Mouse (Mus musculus): ENCODE results near the gene Zbtb21.
"Not testable (repeated sequence)": the region's sequence is repeated elsewhere in the genome, so short reads cannot be mapped to it uniquely, and the experiment has no call there.

Gene Zbtb21

DNA sequence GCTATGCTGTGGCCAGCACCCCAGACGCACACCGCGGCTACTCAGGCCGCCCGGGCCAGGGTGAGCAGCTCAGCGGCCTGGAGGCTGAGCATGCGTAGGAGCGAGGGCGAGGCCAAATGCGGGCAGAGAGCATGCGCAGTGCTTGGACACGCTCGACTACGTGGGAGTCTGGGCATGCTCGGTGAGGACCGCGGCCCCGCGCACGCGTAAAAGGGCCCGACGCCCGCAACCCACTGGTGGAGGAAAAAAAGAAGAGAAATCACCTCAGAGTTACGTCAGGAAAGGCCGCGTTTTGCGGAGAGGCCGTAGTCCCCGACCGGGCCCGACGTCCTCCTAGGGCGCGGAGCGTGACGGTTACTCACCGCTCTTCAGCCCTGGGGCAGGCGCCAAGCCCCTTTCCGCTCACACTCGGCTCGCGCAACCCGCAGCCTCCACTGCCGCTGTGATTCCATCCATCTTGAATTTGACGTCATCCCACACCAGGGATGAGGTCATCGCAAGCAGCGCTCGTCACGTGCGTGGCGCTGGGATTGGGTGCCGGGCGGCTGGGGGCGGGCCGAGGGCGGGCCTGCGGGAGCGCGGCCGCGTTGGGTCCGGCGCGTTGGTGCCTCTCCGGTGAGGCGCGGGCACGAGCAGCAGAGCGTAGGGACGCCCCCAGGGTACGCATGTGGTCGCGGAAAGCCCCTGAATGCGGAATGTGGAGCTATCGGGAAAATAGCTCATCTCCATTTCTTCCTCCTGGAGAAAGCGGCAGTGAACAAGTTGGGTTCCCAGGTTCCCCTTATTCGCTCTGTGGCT, at the start of gene Zbtb21, which contains the start of gene C2cd2:
Gene Zbtb21, minus strand, starts transcription at position 472 of the 798 bp plus-strand sequence.
Gene C2cd2, minus strand, starts transcription at position 448 of the 798 bp plus-strand sequence.
- peak; percentile 93 for DNase-seq (ENCODE audit: low read depth, low spot score)

GRCm38 (mm10) chr16:97997383-97997731, 34.9 kb upstream of the Zbtb21 start:
- not testable (repeated sequence) for DNase-seq (ENCODE audit: low read depth, low spot score)

DNA sequence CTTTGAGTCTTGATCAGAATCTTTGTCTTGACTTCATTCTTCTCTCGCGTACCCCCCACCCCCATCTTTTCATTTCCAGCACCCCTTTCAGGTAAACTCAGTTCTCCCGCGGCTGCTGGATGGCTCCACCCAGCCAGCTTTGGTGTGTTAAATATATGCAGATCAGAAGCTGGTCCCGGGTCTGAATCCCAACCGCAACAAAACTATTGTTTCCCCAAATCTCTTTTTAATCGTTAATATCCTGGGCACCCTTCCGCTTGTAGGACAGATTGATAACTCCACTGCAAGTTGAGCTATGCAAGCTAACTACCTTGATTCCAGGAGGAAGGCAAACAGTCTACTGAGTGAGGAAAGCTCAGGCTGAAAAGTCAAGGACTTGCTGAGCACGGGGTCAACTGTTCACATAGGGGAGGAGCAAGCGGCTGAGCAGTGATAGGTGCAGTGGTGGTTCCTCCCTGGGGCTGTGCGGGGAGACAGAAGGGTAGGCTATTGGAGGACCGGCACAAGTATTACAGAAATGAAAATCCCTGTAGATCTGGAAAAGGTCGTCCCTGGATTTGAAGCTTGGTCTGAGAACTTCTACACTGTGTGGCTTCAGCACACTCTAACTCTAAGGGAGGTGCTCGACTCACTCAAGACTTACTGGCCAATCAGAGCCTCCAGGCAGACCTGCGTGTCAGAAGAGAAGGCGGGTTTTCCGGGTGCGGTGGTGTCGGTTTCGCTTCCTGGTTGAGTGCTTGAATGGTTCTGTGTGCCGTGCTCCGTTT, 34.4 kb upstream of the Zbtb21 start, which contains the start of gene B230307C23Rik:
Gene B230307C23Rik, plus strand, starts transcription at position 700 of the 767 bp plus-strand sequence.
- DNase-seq (ENCODE audit: low read depth, low spot score) = peak; percentile 90

- no peak for DNase-seq (ENCODE audit: low read depth, low spot score)
Observed at GRCm38 (mm10) chr16:97995849-97996615, 33.6 kb upstream of the Zbtb21 start.

DNA sequence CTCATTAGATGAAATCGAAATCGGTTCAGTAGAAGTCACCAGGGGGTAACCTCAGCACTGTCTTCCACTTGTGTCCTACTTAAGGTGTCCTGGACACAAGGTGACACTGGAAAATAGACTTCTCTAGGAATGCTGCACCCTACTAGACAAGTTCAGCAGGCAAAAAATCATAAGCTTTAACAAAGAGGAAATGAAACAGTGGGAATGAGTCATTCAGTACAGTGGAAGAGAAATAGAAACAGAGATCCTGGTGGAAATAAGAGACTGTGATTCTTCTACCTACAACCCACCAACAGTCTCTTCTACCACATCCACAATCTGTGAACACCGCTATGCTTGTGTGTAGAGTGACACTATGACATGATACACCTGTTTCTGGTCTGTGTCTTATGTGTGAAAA, 30.1 kb upstream of the Zbtb21 start:
- DNase-seq (ENCODE audit: low read depth, low spot score) = not testable (repeated sequence)

DNA sequence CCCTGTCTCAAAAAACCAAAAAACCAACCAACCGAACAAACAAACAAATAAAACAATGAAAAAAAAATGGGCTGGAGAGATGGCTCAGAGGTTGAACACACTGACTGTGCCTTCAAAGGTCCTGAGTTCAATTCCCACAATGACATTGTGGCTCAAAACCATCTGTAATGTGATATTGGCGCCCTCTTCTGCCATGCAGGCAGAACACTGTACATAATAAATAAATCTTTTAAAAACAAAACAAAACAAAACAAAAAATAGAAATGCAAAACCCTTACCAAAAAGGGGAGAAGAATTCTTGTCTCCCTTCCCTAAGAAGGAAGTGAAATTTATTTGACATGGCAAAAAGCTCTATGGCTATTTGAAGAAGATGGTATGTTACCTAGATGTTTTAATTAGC, 29.1 kb upstream of the Zbtb21 start:
- DNase-seq (ENCODE audit: low read depth, low spot score) = no peak

DNA sequence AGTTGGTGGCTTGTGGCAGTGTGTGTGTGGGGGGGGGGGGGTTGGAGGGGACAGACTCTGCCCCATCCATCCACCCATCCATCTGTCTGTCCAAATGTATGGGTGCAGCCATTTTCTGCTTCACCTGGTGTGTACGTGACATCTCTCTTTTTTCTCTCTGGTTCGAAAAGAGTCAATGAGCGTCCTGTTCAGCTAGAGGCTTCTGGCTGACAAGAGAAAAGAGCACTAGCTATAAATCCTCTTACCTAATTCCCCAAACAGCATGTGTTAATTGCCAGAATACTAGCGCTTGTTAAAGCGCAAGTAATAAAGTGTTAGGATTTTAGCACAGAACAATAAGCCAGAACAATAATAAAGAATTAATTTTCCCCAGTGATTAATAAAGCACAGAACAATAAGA, 22.2 kb upstream of the Zbtb21 start:
- no peak for DNase-seq (ENCODE audit: low read depth, low spot score)

DNA sequence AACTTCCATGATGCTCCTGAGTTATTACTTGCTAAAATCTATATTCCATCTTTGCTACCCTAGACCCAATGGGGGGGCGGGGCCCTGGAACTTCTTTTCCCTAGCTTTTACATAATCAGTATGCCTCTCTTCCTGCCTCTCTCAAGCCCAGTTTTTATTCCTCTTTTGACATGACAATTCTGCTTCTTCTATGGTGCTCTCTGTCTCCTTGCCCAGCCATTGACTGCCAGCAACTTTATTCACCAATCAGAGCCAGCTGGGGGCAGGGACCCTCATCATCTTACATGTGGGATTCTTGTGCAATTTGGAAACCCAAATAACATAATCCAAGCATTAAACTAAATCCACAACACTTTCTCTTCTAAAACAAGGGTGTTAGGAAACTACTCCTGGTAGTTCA, 18.9 kb upstream of the Zbtb21 start:
- no peak for DNase-seq (ENCODE audit: low read depth, low spot score)

- no peak for DNase-seq (ENCODE audit: low read depth, low spot score)
Observed at GRCm38 (mm10) chr16:97977722-97978121, 15.3 kb upstream of the Zbtb21 start.

DNA sequence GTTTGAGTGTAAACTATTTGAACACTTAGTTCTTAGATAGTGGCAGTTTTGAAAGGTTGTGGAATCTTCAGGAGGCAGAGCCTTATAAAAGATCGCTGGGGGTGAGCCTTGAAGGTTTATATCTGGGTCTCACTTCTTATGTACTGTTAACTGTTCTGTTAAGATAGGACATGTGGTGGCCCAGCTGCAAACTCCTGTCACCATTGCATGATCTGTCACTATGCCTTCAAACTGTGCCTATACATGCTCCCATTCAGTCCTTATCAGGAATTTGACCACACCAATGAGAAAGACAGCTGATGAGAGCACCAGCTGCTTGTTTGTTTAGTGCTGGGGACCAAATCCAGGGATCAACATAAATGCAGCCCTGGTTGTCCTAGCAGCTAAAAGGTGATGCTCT, 14.9 kb upstream of the Zbtb21 start:
- no peak for DNase-seq (ENCODE audit: low read depth, low spot score)

DNA sequence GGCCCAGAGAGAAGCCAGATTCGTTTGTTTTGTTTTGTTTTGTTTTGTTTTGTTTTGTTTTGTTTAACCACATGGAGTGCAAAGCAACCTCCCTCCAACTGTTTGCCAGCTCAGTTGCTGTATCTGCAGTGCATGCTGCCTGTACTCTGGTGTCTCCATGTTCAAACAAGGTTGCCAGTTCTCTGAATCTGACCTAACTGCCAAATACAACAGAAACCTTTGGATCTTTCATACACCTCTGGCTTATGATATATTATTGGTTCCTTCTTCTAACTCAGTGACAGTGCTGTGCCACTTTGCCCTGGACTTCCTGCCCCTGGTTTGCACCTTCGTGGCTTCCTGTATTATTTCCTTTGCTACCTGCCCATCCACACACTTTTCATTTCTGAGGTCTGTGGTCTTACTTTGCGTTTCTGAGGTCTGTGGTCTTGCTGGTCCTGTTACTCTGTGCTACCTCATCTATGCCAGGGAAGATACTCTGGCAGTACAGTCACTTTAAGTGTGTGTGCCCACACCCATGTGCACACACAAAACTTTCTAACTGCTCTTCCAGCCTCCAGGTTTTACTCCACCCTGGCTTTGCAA, 1.6 kb upstream of the Zbtb21 start:
- DNase-seq (ENCODE audit: low read depth, low spot score) = no peak

DNA sequence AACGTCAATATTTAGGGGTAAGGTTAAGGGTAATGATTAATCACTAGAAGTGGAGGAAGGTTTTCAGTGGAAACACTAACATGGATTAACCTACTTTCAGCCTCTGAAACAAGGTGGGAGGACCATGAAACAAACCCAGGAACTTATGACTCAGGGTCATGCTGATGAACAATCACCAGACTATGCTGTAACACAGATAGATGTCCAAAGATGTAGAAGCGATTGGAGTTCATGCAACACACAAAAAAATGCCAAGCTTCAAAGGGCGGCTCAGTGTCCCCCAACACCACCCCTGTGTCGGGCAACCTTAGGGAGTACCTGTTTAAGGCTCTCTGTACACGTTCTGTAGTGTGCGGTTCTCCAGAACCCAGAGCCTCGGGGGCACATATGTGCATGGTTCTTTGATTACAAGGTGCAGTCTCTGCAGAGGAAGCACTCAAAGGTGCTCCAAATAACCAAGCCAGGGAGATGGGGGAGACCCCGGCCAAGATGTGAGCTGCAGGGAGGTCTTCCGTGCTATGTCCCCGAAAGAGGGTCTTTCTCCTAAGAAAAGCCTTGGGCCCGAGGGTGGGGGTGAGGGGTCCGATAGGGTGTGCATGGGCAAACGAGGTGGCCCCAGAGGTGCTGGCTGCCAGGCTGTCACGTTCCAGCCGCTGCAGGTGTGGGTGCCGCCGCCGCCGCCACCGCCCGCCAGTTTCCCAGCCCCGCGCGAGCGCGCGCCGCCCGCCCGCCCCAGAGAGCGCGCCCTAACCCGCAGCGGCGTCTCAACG, 856 bp downstream of the Zbtb21 start:
- no peak for DNase-seq (ENCODE audit: low read depth, low spot score)

DNA sequence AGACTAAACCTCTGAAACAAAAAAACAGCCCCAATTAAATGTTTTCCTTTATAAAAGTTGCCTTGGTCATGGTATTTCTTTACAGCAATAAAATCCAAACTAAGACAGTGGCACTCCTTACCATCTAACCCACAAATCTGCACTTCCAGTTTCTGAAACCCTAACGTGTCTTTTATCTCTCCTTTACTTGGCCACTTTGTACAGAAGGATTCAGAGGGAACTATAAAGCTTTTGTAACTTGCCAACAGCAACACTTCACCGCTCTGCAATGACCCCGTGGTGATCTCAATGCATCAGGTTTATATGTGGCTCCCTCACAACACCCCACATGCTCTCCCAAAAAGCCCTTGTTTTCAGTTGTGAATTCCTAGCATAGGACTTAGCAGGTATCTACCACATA, 2.1 kb downstream of the Zbtb21 start:
- no peak for DNase-seq (ENCODE audit: low read depth, low spot score)

GRCm38 (mm10) chr16:97958401-97958973, 3.9 kb downstream of the Zbtb21 start:
- DNase-seq (ENCODE audit: low read depth, low spot score) = no peak

- no peak for DNase-seq (ENCODE audit: low read depth, low spot score)
Observed at GRCm38 (mm10) chr16:97957626-97958025, 4.8 kb downstream of the Zbtb21 start.

DNA sequence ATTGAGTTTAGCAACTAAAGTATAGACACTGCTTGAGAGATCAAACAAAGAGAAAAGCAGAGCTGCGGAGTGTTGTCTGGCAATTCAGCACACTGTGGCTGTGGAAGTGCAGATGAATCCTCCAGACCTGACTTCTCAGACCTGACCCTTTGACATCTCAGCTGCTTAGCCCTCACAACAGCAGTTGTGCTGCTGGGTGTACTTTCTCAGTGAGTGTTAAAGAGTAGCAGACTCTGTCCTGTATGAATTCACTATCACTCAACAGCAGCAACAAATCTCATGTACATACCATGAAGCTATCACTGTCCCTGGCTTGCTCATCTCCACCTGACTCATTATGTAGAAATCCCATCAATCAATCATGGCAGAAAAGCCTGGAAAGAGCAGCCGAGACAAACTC, 6.4 kb downstream of the Zbtb21 start:
- DNase-seq (ENCODE audit: low read depth, low spot score) = no peak

DNA sequence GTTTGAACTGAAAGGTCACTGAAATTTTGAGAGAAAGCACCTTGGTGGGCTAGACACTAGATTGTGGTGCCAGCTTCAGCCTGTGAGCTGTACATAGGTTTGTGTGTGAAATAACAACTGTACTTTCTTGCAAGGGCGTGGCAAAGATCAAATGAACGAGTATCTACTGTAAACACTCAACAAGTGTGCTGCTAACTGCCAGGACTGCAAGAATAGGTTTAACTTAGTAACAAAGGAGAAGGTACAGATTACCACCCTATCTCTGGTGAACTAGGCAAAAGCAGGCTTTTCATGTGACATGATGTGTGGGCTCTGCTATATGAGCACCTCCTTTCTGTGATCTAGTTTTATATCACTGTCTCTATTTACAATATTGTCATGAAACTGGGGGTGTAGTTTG, 9.1 kb downstream of the Zbtb21 start:
- no peak for DNase-seq (ENCODE audit: low read depth, low spot score)

- DNase-seq (ENCODE audit: low read depth, low spot score) = no peak
Observed at GRCm38 (mm10) chr16:97952801-97953200, 9.6 kb downstream of the Zbtb21 start.

DNA sequence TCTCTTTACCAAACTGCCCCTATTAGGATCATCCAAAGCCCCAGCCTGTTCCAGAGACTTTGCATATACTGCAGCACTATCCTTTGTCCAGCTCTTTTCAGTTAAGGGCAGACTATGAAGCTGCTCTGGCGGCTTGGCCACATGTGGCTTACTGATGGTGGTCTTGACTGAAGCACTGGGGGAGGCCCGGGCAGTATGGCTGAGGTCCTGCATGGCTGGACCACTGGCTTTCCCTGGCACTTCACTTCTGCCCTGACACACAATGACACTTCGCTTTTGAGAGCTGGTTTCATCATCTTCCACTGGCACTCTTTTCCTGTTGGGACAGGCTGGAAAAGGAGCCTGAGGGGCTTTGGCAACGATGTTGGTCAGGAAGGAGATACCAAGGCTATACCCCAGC, 10.1 kb downstream of the Zbtb21 start:
- no peak for DNase-seq (ENCODE audit: low read depth, low spot score)

- no peak for DNase-seq (ENCODE audit: low read depth, low spot score)
Observed at GRCm38 (mm10) chr16:97950061-97950460, 12.4 kb downstream of the Zbtb21 start.

- DNase-seq (ENCODE audit: low read depth, low spot score) = no peak
Observed at GRCm38 (mm10) chr16:97948836-97949235, 13.6 kb downstream of the Zbtb21 start.
